Mouse (Mus musculus): ENCODE measurements around the gene Igf1r. TPM values are rescaled to one million over a fixed set of nuclear protein-coding genes. Genes with fewer than 3 reads are reported as not detected.

Igf1r gene
- polyA plus RNA-seq, 1 experiment from 2014 or later = 19.0 TPM

- ATAC-seq (ENCODE audit: low FRiP score) = no peak
- no peak overlapping the region for H3K4me3 ChIP-seq (replicated peaks)
- H3K4me1 ChIP-seq = peaks cover 21% of the 10 kb centered on the region
- no peaks in the 10 kb centered on the region for H3K9me3 ChIP-seq (replicated peaks)
- H3K4me2 ChIP-seq = no peak overlapping the region
- H3K27me3 ChIP-seq (replicated peaks) = no peaks in the 10 kb centered on the region
- H3K9ac ChIP-seq (replicated peaks) = no peak overlapping the region
- peaks cover 19% of the 10 kb centered on the region for H3K36me3 ChIP-seq
- WGBS = 89% methylated on average over 9 of the region's 9 CpGs
- no peak overlapping the region for H3K27ac ChIP-seq (replicated peaks)
These were observed 272.9 kb downstream of the Igf1r start for GRCm38 (mm10) chr7:68225427-68226054.

- Histone ChIP-seq H3K4me2 (no peak overlapping the region), H3K9ac (replicated peaks) (no peak overlapping the region), H3K36me3 (peaks cover 25% of the 10 kb centered on the region), H3K9me3 (replicated peaks) (no peaks in the 10 kb centered on the region), H3K27ac (replicated peaks) (no peak overlapping the region), H3K4me3 (replicated peaks) (no peak overlapping the region), H3K4me1 (peaks cover 21% of the 10 kb centered on the region), H3K27me3 (replicated peaks) (no peaks in the 10 kb centered on the region)
- no peak for ATAC-seq (ENCODE audit: low FRiP score)
- 78% methylated on average over 11 of the region's 11 CpGs for WGBS
These were observed 274.4 kb downstream of the Igf1r start for GRCm38 (mm10) chr7:68227021-68227420.

GRCm38 (mm10) chr7:68227621-68228020 is 275.0 kb downstream of the Igf1r start:
- Histone ChIP-seq H3K27me3 (replicated peaks) (no peaks in the 10 kb centered on the region), H3K4me2 (no peak overlapping the region), H3K4me1 (peaks cover 16% of the 10 kb centered on the region), H3K27ac (replicated peaks) (no peak overlapping the region), H3K4me3 (replicated peaks) (no peak overlapping the region), H3K36me3 (peaks cover 21% of the 10 kb centered on the region), H3K9ac (replicated peaks) (no peak overlapping the region), H3K9me3 (replicated peaks) (no peaks in the 10 kb centered on the region)
- 84% methylated on average over 4 of the region's 4 CpGs for WGBS
- no peak for ATAC-seq (ENCODE audit: low FRiP score)

- Histone ChIP-seq H3K27ac (replicated peaks) (no peak overlapping the region), H3K9ac (replicated peaks) (no peak overlapping the region), H3K27me3 (replicated peaks) (no peaks in the 10 kb centered on the region), H3K4me1 (peaks cover 9% of the 10 kb centered on the region), H3K4me2 (no peak overlapping the region), H3K36me3 (peaks cover 21% of the 10 kb centered on the region), H3K9me3 (replicated peaks) (no peaks in the 10 kb centered on the region), H3K4me3 (replicated peaks) (no peak overlapping the region)
- ATAC-seq (ENCODE audit: low FRiP score) = no peak
- WGBS = 49% methylated on average over 6 of the region's 6 CpGs
These were observed 275.9 kb downstream of the Igf1r start for GRCm38 (mm10) chr7:68228491-68228890.

GRCm38 (mm10) chr7:68230831-68231230 is 278.2 kb downstream of the Igf1r start:
- Histone ChIP-seq H3K27ac (replicated peaks) (no peak overlapping the region), H3K4me2 (no peak overlapping the region), H3K9me3 (replicated peaks) (no peaks in the 10 kb centered on the region), H3K4me3 (replicated peaks) (no peak overlapping the region), H3K9ac (replicated peaks) (no peak overlapping the region), H3K4me1 (peaks cover 8% of the 10 kb centered on the region; the same call in 1 of the 2 replicates), H3K27me3 (replicated peaks) (no peaks in the 10 kb centered on the region), H3K36me3 (peaks cover 18% of the 10 kb centered on the region)
- ATAC-seq (ENCODE audit: low FRiP score) = no peak
- 86% methylated on average over 9 of the region's 9 CpGs for WGBS

GRCm38 (mm10) chr7:68232521-68232920 is 279.9 kb downstream of the Igf1r start:
- Histone ChIP-seq H3K9ac (replicated peaks) (no peak overlapping the region), H3K4me3 (replicated peaks) (no peak overlapping the region), H3K4me1 (peaks cover 8% of the 10 kb centered on the region; the same call in 1 of the 2 replicates), H3K36me3 (peaks cover 7% of the 10 kb centered on the region; the same call in 1 of the 2 replicates), H3K4me2 (no peak overlapping the region), H3K27me3 (replicated peaks) (no peaks in the 10 kb centered on the region), H3K9me3 (replicated peaks) (no peaks in the 10 kb centered on the region), H3K27ac (replicated peaks) (no peak overlapping the region)
- ATAC-seq (ENCODE audit: low FRiP score) = no peak
- 90% methylated on average over 5 of the region's 5 CpGs for WGBS

- Histone ChIP-seq H3K4me3 (replicated peaks) (no peak overlapping the region), H3K36me3 (peaks cover 7% of the 10 kb centered on the region; the same call in 1 of the 2 replicates), H3K9me3 (replicated peaks) (no peaks in the 10 kb centered on the region), H3K27me3 (replicated peaks) (no peaks in the 10 kb centered on the region), H3K9ac (replicated peaks) (no peak overlapping the region), H3K27ac (replicated peaks) (no peak overlapping the region), H3K4me2 (no peak overlapping the region), H3K4me1 (peaks cover 3% of the 10 kb centered on the region; the same call in 1 of the 2 replicates)
- ATAC-seq (ENCODE audit: low FRiP score) = no peak
- WGBS = 41% methylated on average over 13 of the region's 13 CpGs
These were observed 281.1 kb downstream of the Igf1r start for GRCm38 (mm10) chr7:68233619-68234223.

- no peak overlapping the region for H3K4me3 ChIP-seq (replicated peaks)
- H3K27me3 ChIP-seq (replicated peaks) = no peaks in the 10 kb centered on the region
- peaks cover 3% of the 10 kb centered on the region; the same call in 1 of the 2 replicates for H3K4me1 ChIP-seq
- no peak overlapping the region for H3K9ac ChIP-seq (replicated peaks)
- H3K9me3 ChIP-seq (replicated peaks) = no peaks in the 10 kb centered on the region
- H3K27ac ChIP-seq (replicated peaks) = no peak overlapping the region
- H3K36me3 ChIP-seq = no peaks in the 10 kb centered on the region
- H3K4me2 ChIP-seq = no peak overlapping the region
- 87% methylated on average over 8 of the region's 8 CpGs for WGBS
- no peak for ATAC-seq (ENCODE audit: low FRiP score)
These were observed 284.2 kb downstream of the Igf1r start for GRCm38 (mm10) chr7:68236817-68237216.

GRCm38 (mm10) chr7:68239220-68239827 is 286.7 kb downstream of the Igf1r start:
- Histone ChIP-seq H3K9me3 (replicated peaks) (no peaks in the 10 kb centered on the region), H3K36me3 (no peaks in the 10 kb centered on the region), H3K4me2 (no peak overlapping the region), H3K27me3 (replicated peaks) (no peaks in the 10 kb centered on the region), H3K27ac (replicated peaks) (no peak overlapping the region), H3K4me3 (replicated peaks) (no peak overlapping the region), H3K4me1 (no peaks in the 10 kb centered on the region), H3K9ac (replicated peaks) (no peak overlapping the region)
- no peak for ATAC-seq (ENCODE audit: low FRiP score)
- 68% methylated on average over 11 of the region's 11 CpGs for WGBS

- no peak for ATAC-seq (ENCODE audit: low FRiP score)
- WGBS = 76% methylated on average over 9 of the region's 9 CpGs
- no peak overlapping the region for H3K9ac ChIP-seq (replicated peaks)
- H3K36me3 ChIP-seq = no peaks in the 10 kb centered on the region
- no peaks in the 10 kb centered on the region for H3K4me1 ChIP-seq
- no peak overlapping the region for H3K4me2 ChIP-seq
- H3K27ac ChIP-seq (replicated peaks) = no peak overlapping the region
- no peaks in the 10 kb centered on the region for H3K27me3 ChIP-seq (replicated peaks)
- no peak overlapping the region for H3K4me3 ChIP-seq (replicated peaks)
- no peaks in the 10 kb centered on the region for H3K9me3 ChIP-seq (replicated peaks)
These were observed 288.6 kb downstream of the Igf1r start for GRCm38 (mm10) chr7:68241205-68241604.

- ATAC-seq (ENCODE audit: low FRiP score) = no peak
- Histone ChIP-seq H3K9ac (replicated peaks) (no peak overlapping the region), H3K4me1 (no peaks in the 10 kb centered on the region), H3K27me3 (replicated peaks) (no peaks in the 10 kb centered on the region), H3K4me3 (replicated peaks) (no peak overlapping the region), H3K4me2 (no peak overlapping the region), H3K9me3 (replicated peaks) (no peaks in the 10 kb centered on the region), H3K27ac (replicated peaks) (no peak overlapping the region), H3K36me3 (no peaks in the 10 kb centered on the region)
- 47% methylated on average over 4 of the region's 4 CpGs for WGBS
These were observed 293.1 kb downstream of the Igf1r start for GRCm38 (mm10) chr7:68245681-68246080.

- Histone ChIP-seq H3K4me3 (replicated peaks) (no peak overlapping the region), H3K9me3 (replicated peaks) (no peaks in the 10 kb centered on the region), H3K27me3 (replicated peaks) (no peaks in the 10 kb centered on the region), H3K36me3 (no peaks in the 10 kb centered on the region), H3K4me2 (no peak overlapping the region), H3K4me1 (no peaks in the 10 kb centered on the region), H3K9ac (replicated peaks) (no peak overlapping the region), H3K27ac (replicated peaks) (no peak overlapping the region)
- WGBS = 76% methylated on average over 8 of the region's 8 CpGs
- no peak for ATAC-seq (ENCODE audit: low FRiP score)
These were observed 293.6 kb downstream of the Igf1r start for GRCm38 (mm10) chr7:68246249-68246648.

All from neural tube, embryonic 15.5 days (tissue).